In genomic region chrX:12252680-12253021, GRCm38 (mm10) we compare ENCODE assay signal across 8 mouse cellular contexts.
DNase-seq lines count a peak whose midpoint lies in the region; ATAC-seq and TF ChIP-seq lines count a peak whose summit lies in the region.

No protein-coding gene starts in this region.

- peaks cover 5% of the 10 kb centered on the region; the same call in 1 of the 2 replicates for H3K27me3 ChIP-seq in kidney, embryonic 16.5 days (ENCODE audit: insufficient read depth, low read length)
- no peaks in the 10 kb centered on the region for H3K27me3 ChIP-seq in hindbrain, embryonic 11.5 days (ENCODE audit: control insufficient read depth, insufficient read depth, low read length)
- peaks cover 17% of the 10 kb centered on the region; the same call in 1 of the 2 replicates for H3K27me3 ChIP-seq in midbrain, embryonic 12.5 days

- 14% methylated on average over 16 of the region's 16 CpGs for WGBS in kidney, embryonic 16.5 days
- WGBS in bone marrow, adult 2 months: 10% methylated on average over 16 of the region's 16 CpGs
- WGBS in hindbrain, embryonic 11.5 days: 9% methylated on average over 13 of the region's 16 CpGs
- whole genome bisulfite sequencing in midbrain, embryonic 12.5 days: 18% methylated on average over 16 of the region's 16 CpGs

- H3K4me2 ChIP-seq in kidney, embryonic 16.5 days (replicated peaks; ENCODE audit: low read depth, low read length): peak overlapping the region; percentile 63
- H3K4me2 ChIP-seq in hindbrain, embryonic 11.5 days (replicated peaks; ENCODE audit: low read depth, low read length): peak overlapping the region; percentile 37
- peak overlapping the region; percentile 50 for H3K4me2 ChIP-seq in midbrain, embryonic 12.5 days (replicated peaks)

- peak overlapping the region; percentile 43 for H3K4me3 ChIP-seq in kidney, embryonic 16.5 days (ENCODE audit: low read length)
- peak overlapping the region; percentile 60 for H3K4me3 ChIP-seq in bone marrow, adult 2 months (replicated peaks; ENCODE audit: control insufficient read depth, low read depth, low read length)
- H3K4me3 ChIP-seq in hindbrain, embryonic 11.5 days (ENCODE audit: low read depth, low read length): peak overlapping the region; percentile 17; the same call in 1 of the 2 replicates
- peak overlapping the region; percentile 31 for H3K4me3 ChIP-seq in midbrain, embryonic 12.5 days

- no peak for TF ChIP-seq POLR2A in bone marrow, adult 2 months (IDR thresholded peaks at IDR 0.05; ENCODE audit: borderline replicate concordance, control insufficient read depth, low read depth, low read length)

- no peak overlapping the region for H3K27ac ChIP-seq in kidney, embryonic 16.5 days (ENCODE audit: low read length)
- H3K27ac ChIP-seq in bone marrow, adult 2 months (ENCODE audit: control insufficient read depth, insufficient read depth, low read depth, low read length, poor library complexity): peak overlapping the region; percentile 77
- H3K27ac ChIP-seq in hindbrain, embryonic 11.5 days (ENCODE audit: low read depth, low read length): no peak overlapping the region
- H3K27ac ChIP-seq in midbrain, embryonic 12.5 days (replicated peaks): no peak overlapping the region

- TF ChIP-seq CTCF in bone marrow, adult 2 months (IDR thresholded peaks at IDR 0.05; ENCODE audit: control insufficient read depth, insufficient read depth, low read length): no peak

- no peak for DNase-seq in kidney, postnatal 36 days
- no peak for DNase-seq in hindbrain, embryonic 11.5 days (ENCODE audit: low spot score)
- DNase-seq in adrenal gland, adult (ENCODE audit: inconsistent age in 2 of 2, low spot score in 1 of 2): no peak
- no peak for DNase-seq in frontal cortex, postnatal 25 days (ENCODE audit: low spot score in 2 of 2)
- no peak for DNase-seq in spleen, postnatal 4 days (ENCODE audit: low spot score in 2 of 2)

- ATAC-seq in kidney, embryonic 16.5 days (ENCODE audit: low FRiP score, low TSS enrichment): peak; percentile 60
- ATAC-seq in hindbrain, embryonic 11.5 days (ENCODE audit: low FRiP score): peak; percentile 19; the same call in 1 of the 2 replicates
- ATAC-seq in midbrain, embryonic 12.5 days (ENCODE audit: low FRiP score, low read depth): peak; percentile 23; the same call in 1 of the 2 replicates

- peak overlapping the region; percentile 59 for H3K9ac ChIP-seq in kidney, embryonic 16.5 days (replicated peaks; ENCODE audit: low read length)
- peak overlapping the region; percentile 23; the same call in 1 of the 2 replicates for H3K9ac ChIP-seq in hindbrain, embryonic 11.5 days (ENCODE audit: low read depth, low read length)
- H3K9ac ChIP-seq in midbrain, embryonic 12.5 days (replicated peaks): no peak overlapping the region

- H3K9me3 ChIP-seq in kidney, embryonic 16.5 days (ENCODE audit: low read length): no peaks in the 10 kb centered on the region
- H3K9me3 ChIP-seq in hindbrain, embryonic 11.5 days (ENCODE audit: control insufficient read depth, low read length): no peaks in the 10 kb centered on the region
- H3K9me3 ChIP-seq in midbrain, embryonic 12.5 days: no peaks in the 10 kb centered on the region

- H3K36me3 ChIP-seq in kidney, embryonic 16.5 days (ENCODE audit: insufficient read depth, low read length): no peaks in the 10 kb centered on the region
- H3K36me3 ChIP-seq in hindbrain, embryonic 11.5 days (ENCODE audit: control insufficient read depth, insufficient read depth, low read length): no peaks in the 10 kb centered on the region
- no peaks in the 10 kb centered on the region for H3K36me3 ChIP-seq in midbrain, embryonic 12.5 days

- no peaks in the 10 kb centered on the region for H3K4me1 ChIP-seq in kidney, embryonic 16.5 days (ENCODE audit: insufficient read depth, low read length)
- no peaks in the 10 kb centered on the region for H3K4me1 ChIP-seq in bone marrow, adult 2 months (ENCODE audit: control insufficient read depth, insufficient read depth, low read length)
- no peaks in the 10 kb centered on the region for H3K4me1 ChIP-seq in hindbrain, embryonic 11.5 days (replicated peaks; ENCODE audit: control insufficient read depth, insufficient read depth, low read length)
- H3K4me1 ChIP-seq in midbrain, embryonic 12.5 days: no peaks in the 10 kb centered on the region
